Mouse (Mus musculus) monocyte, adult 2 months (primary cell): ENCODE measurements around the gene Tlcd1.
A peak's percentile ranks its signal among the peaks of the same experiment; 100 is the strongest.
"Not testable (repeated sequence)": the region's sequence is repeated elsewhere in the genome, so short reads cannot be mapped to it uniquely, and the experiment has no call there.

Source experiments
- DNase-seq, 2 experiments: peaks; one replicate each; pipeline ENCODE4 v3.0.0; 2022; ENCODE audit warnings: low spot score in 2 of 2, low read depth in 1 of 2

Tlcd1 gene

DNA sequence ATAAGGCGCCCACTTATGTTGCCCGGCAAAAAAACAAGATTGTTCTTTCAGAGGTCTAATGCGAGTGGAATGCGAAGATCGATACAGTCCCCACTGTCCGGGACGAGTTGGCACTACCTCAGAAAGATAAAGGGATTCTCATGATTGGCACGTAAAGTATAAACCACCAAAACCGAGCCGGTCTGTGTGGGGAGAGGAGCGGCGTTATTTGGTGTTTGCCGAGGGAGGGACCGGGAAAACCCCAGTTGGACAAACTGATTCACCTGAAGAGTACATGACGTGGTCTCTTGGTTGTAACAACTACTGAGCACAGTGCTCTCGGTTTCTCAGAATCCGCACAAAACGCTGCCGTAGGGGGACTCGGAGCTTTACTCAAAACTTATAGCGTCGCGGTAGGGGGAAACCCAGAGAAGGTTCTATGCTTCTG is 407 bp downstream of the Tlcd1 start:
- no peak for DNase-seq

DNA sequence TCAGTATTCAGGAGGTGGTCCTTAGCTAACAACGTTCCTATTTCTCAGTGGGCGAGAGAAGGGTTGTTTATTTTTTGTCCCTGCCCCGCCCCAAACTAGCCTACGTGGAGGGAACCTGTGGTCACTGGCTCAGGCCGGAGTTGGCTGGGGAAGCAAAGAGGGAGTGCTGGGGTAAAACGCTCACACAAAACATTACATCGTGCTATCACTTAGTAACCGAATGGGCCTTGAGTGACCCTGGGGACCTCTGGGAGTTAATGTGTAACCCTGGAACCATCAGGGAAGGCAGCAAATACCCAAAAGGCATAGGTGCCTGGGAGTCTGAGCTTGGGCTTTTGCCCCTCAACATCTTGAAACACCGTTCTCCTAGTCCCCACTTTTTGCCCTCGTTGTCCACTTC is 926 bp downstream of the Tlcd1 start:
- no peak for DNase-seq

DNA sequence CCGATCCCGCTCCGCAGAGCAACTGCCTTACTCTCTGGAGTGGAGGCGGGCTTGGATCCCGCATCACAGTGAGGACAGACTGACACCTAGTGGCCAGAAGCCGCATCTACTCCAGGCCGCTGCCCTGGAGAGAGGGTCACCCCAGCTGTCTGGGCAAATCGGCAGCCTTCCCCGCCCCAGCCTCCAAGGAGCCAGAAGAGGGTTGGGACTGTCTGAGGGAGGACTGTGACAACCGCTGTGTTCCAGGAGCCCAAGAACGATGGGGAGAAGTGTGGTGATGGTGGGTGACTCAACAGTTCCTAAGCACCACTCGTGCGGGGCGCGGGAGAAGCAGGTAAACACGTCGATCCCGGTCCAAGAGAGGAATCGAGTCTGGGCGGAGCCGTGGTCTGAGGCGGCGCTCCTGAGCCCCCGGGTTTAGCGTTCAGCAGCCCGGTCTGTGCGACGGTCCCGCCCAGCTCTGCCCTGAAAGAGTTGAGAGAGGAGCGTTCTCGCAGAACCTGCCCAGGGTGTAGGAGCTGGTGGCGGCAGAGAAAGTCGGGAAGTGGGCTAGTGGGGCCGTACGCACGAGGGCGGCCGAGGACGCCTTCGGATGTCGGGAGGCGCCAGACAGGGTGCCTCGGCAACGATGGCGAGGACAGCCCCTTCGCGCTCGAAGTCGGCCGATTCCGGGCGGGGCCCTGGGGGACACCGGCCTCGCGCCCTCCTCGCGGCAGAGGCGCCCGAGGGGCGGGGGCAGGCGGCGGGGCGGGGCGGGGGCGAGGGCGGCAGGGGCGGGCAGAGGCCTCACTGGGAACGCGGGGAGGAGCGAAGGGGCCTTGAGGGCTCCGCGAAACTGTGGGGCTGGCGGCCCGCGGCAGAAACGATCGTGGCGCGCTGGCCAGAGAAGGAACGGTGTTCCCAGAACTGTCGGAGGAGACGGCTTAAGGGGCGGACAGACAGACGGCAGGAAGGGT is 1.7 kb downstream of the Tlcd1 start:
- peak; percentile 89 for DNase-seq

DNA sequence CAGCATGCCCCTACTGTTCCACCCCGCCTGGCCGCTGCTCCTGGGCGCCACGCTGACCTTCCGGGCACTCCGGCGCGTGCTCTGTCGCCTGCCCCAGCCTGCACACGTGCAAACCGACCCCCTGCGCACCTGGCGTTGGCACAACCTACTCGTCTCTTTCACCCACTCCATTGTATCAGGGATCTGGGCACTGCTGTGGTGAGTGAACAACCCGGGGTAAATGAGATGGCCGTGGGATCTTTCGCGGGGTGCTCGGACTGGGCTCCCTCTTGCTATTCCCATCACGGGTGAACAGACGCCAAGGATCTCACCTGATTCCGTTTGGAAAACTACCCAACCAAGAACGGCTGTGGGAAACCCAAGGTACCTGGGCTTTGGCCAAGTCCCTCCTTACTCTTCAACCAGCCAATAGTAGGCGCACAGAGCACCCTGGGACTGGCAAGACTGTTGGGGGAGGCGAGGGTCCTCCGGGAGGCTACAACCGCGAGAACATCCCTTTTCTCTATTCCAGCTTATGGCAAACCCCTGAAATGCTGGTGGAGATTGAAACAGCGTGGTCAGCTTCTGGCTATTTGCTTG is 2.4 kb downstream of the Tlcd1 start:
- DNase-seq = no peak

DNA sequence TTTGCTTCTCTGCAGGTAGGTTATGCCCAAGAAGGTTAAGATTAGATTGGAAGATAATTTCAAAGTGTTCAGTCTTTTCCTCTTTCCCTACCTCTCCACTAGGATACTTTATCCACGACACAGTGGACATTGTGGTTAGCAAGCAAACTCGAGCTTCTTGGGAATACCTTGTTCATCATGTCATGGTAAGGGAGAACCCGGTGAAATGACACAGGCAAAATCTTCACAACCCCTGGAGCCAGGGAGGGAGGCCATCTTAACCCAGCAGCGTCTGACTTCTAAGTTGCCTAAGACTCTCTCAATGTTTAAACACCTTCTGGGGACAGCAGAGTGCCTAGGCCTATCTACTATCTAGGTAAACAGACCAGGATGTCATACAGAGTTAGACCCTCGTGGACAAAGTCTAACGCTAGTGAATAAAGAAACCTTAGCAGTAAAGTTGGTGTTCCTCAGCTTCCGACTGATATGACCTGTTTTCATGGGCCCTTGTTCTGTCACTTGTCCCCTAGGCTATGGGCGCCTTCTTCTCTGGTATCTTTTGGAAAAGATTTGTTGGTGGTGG is 3.0 kb downstream of the Tlcd1 start:
- no peak for DNase-seq

DNA sequence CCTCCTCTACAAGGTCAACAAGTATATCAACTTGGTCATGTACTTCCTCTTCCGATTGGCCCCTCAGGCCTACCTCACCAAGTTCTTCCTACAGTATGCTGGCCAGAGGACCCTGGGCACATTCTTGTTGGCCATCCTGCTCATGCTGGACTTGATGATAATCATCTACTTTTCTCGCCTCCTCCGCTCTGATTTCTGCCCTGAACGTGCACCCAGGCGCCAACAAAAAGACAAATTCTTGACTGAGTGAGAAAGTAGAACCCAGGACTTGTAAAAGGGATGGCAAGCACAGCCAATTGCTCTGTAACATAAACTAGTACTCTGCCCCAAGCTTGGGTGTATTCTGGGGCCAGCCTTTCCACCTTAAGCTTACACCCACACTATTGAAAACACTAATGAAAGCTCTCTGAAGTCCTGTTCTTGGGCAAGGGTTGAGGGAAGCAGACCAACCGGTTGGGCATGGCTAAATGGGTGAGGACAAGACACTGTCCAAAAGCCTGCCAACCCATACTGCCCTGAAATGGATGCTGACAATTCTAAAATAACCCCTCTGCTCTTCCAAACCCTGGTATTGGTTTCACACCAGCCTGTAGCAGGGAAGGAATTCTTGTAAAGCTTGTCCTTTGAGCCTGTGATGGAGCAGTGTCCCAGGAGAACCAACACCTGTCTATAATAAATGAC is 3.7 kb downstream of the Tlcd1 start:
- DNase-seq = no peak

DNA sequence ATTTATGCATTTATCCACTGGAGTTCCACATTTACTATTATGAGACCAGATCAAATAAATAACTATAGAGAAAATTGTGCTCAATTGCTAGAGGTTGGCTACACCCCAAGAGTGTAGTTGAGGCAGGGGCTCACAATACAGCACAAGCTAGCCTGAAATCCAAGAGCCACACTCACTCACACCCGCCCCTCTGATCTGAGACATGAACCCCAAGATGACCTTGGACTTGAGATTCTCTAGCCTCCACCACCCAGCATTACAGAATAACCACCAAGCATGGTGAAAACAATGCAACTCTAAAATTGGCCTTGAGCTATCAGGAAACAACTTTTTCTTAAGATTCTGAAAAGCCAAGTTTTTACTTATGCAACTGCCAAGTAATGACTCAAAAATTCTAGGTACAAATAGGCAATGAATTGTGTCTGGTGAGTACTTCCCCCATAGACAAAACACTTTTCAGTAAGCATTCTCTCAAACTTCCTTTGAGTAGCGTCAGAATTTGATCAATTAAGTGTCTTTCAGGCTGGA is 5.4 kb downstream of the Tlcd1 start:
- DNase-seq = no peak

DNA sequence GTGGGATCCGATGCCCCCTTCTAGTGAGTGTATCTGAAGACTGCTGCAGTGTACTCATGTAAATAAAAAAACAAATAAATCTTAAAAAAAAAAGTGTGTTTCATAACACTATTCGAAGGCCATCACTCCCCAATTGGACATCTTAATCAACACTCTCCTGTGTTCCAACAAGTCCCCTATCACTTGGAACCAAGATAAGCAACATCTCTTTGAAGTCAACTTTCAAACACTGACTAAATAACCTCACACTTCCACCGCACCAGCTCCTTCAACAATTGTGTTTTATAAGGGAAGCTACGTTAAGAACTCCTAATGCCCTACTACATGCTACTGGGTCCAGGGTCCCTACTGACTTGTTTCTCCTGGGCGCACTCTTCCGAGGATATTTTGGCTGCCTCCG is 5.9 kb downstream of the Tlcd1 start:
- DNase-seq = no peak

DNA sequence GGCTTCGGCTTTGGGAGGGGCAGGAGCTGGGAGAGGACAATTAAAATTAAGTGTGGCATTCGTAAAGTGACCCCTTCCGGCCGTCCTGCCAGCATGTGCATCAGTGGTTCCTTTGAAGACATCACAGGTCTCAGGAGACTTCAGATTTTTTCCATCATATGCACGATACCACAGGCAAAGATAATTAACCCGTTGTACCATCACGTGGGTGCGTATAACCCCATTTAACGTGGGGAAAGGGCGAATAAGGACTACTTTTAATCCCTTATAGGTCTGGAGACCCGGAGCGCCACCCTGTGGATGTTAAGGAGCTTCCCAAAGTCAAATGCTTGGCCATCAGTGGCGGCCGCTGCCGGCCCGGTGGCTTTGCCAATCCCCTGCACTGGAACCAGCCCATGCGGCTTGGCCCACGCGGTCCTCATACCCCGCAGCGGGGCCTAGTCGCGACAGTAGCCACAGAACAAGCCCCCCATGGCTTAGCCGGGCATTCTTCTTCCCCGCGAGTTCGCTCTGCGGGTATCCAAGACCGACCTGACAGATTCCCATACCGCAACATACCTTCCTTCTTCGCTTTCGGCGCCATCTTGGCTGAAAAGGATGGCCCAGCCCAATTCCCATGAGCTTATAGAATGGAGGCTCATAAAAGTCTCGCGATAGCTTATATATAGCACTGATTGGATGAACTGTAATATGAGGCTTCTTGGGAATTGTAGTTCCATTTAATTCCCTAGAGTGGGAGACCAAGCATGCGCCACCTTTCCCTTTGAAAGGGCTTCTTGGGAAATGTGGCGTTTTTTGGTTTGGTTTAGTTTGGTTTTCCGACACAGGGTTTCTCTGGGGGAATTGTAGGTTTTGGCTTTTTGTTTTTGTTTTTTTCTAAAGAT is 6.7 kb downstream of the Tlcd1 start, which contains the start of gene Rpl23a:
Rpl23a (minus strand) TSS at position 624 of the 884 bp plus-strand sequence.
- DNase-seq = peak; percentile 54 to 59

DNA sequence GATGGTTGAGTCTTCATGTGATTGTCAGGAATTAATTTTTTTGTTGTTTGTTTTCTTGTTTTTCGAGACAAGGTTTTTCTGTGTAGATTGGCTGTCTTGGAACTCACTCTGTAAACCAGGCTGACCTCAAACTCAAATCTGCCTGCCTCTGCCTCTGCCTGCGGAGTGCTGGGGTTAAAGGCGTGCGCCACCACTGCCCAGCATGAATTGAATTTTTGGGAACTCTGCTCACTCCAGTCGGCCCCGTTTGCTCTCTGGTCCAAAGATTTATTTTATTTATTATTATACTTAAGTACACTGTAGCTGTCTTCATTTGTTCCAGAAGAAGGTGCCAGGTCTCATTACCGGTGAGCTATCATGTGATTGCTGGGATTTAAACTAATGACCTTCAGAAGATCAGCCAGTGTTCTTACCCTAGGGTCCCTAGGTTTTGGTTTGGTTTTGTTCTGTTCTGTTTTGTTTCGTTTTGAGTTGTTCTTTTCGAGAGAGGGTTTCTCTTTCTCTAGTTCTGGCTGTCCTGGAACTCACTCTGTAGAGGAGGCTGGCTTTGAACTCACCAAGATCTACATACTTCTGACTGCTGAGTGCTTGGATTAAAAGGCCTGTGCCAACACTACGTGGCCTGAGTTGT is 7.5 kb downstream of the Tlcd1 start:
- DNase-seq = no peak

DNA sequence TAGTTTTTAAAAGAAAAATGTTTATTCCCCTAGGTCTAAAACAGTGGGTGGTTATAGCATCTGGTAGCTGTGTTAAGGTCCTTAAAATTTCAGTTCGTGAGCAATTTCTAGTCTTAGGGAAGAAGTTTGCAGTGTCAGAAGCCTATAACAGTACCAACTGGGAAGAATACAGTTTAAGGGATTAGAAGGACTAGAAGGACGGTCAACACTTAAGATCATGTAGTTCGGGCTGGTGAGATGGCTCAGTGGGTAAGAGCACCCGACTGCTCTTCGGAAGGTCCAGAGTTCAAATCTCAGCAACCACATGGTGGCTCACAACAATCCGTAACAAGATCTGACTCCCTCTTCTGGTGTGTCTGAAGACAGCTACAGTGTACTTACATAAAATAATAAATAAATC is 8.2 kb downstream of the Tlcd1 start:
- not testable (repeated sequence) for DNase-seq

DNA sequence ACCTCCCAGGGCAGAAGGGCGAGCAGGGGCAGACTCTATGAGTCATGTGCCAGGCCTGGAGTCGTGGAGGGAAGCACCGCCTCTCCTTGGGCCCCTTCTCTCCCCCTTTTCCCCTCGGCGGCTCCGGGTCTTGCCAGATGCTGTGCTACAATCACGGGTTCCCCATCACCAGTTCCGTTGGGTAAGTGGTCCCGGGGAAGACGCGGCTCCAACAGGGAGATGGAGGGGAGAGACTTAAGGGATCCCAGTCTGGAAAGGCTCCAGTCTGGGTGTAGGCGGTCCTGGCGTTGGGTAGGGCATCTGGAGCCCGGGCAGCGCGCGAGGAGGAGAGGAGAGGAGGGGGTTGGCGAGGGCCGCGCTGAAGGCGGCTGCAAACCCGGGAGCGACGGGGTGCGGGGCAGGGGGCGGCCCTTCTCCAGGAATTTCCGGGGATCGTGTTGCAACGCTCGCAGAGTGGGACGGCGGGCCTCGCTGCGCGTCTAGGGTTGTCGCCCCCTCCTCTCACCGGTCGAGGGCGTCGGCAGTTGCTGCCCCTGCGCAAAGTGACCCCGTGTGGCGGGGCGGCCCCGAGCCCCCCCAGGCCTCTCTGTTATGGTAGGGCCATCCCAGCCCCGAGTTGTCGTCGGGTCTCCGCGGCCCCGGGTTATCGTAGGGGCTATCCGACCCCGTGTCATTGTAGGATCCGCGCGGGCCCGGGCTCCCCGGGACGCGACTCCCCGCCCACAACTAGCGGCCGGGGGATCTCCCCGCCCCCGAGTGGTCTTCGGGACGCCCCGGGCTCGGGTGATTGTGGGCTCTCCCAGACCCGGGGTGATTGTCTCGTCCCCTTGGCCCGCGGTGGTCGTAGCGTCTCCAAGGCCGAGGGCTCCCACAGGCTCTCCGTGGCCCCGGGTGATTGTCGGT is 12.1 kb downstream of the Tlcd1 start, which contains the start of gene Rab34:
Rab34 (plus strand) TSS at position 100 of the 903 bp plus-strand sequence.
- DNase-seq = no peak

DNA sequence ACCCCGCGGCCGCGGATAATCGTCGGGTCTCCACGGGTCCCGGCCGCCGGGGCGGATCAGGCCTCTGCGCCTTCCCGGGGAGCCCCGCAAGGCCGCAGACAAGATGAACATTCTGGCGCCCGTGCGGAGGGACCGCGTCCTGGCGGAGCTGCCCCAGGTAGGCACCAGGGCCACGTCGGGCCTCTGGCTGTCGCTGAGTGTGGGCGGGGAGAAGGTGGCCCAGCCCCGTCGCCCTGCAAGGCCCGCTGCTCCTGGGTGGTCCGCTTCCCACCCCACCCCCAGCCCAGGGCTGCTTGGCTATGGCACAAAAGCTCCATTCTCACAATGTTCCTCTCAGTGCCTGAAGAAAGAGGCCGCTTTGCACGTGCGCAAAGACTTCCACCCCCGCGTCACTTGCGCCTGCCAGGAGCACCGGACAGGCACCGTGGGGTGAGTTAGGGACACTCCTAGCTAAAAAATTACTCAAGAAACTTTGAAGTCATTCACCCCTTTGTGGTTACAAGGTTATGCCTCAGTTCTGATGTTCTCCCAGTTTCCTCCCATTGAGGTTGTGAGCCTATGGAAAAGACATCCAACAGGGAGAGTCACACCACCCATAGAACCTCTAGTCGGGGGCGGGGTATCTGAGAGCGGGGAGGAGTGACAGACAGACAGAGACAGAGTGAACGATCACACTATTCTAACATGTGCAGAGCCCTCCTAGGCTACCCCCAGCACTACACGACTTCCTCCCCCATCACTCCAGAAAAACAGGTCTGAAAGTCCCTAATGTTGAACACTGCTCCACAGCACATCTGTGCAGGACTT is 12.9 kb downstream of the Tlcd1 start:
- no peak for DNase-seq

DNA sequence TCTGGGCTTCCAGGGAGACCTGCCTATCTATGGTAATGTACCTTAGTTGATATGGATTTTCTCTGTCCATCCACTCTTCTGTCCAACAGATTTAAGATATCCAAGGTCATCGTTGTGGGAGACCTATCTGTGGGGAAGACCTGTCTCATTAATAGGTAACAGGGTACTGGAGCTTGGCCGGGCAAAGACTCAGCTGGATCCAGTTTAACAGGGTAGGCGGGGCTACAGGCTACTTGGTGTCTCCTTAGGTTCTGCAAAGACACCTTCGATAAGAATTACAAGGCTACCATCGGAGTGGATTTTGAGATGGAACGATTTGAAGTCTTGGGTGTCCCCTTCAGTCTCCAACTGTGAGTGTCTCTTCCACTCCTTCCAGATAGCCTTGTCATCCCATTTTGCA is 13.5 kb downstream of the Tlcd1 start:
- DNase-seq = no peak

DNA sequence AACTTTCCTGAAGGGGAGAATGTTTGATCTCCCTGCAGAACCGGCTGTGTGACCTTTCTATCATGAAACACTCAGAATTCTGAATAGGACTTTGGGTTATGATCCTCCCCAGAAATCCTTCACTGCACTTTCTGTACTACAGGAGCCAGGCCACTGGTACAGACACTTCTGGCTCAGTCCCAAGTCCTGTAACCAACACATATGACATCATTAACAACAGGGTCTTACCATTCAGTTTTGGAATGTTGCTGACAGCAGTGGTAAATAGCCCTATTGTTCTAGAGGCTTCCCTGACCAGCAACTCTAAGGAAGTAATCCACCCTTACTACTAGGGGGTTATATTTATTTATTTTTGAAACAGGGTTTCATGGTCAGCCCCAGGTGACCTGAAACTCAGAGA is 16.6 kb downstream of the Tlcd1 start, which contains the start of gene Proca1:
Proca1 (plus strand) TSS at position 280 of the 400 bp plus-strand sequence.
- no peak for DNase-seq

DNA sequence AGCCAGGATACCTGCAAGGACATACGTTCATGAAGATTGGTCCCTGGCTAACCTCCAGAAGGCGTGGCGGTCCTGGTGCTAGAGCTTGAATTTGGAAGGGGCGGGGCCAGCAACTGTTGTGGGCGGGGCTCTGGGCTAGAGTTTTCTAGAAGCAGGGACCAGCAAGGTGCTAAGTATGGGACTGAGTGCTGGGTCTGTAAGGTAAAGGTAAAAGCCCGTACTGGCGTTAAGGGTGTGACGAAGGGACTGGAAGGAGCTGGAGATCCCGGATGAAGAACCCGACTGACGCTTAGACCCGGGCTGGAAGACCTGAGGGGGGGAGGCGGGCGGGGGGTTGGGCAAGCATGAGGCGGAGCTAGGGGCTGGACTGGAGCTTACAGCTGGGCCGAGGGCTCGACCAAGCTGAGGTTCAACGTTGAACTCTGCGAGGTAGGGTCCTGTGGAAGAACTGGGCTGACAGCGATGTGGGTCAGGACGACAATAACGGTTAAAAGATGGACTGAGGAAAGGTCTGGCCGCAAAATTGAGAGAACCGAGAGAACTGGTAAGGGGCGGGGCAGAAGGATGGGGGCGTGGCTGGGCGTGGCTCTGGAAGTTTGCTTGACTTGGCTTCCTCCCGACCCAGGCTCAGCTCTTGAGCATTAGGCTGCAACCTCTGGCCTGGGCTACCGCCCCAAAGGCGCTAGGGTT is 18.0 kb downstream of the Tlcd1 start:
- peak in 1 of 2 experiments; percentile 53 for DNase-seq
